Mouse (Mus musculus) G1E (cell line): ENCODE measurements at regions not wholly inside any gene's neighbourhood (a gene's known extent, or its start where the extent isn't known, plus 50 kb on each side); places are given as distances from the start of the nearest gene placed in this dataset.

Experiments used
- ATAC-seq: 2 replicates; pipeline ENCODE4 v1.8.0; 2016; ENCODE audit warnings: mild to moderate bottlenecking; ENCODE audit not compliant: insufficient number of reproducible peaks, poor library complexity, low FRiP score, severe bottlenecking; ENCODE audit errors: extremely low read depth
- DNase-seq: peaks from one replicate; pipeline ENCODE4 v3.0.0; 2012; ENCODE audit warnings: low spot score
- H3K27me3 ChIP-seq: 2 replicates; pipeline ENCODE4 v1.6.1; 2012; ENCODE audit warnings: mild to moderate bottlenecking, low read length, inconsistent platforms; ENCODE audit not compliant: insufficient read depth
- H3K36me3 ChIP-seq: replicated peaks from 2 replicates; pipeline ENCODE3; 2012; ENCODE audit warnings: mild to moderate bottlenecking, inconsistent platforms
- H3K4me1 ChIP-seq: 2 replicates; pipeline ENCODE4 v1.6.1; 2012; ENCODE audit warnings: low read depth, low read length, inconsistent platforms, mixed read lengths; ENCODE audit not compliant: insufficient read depth
- H3K4me3 ChIP-seq: 2 replicates; pipeline ENCODE4 v1.5.1; 2012; ENCODE audit warnings: low read depth, mild to moderate bottlenecking, inconsistent platforms, low read length, moderate library complexity, mixed read lengths
- H3K9me3 ChIP-seq: replicated peaks from 2 replicates; pipeline ENCODE4 v1.6.1; 2012; ENCODE audit warnings: inconsistent platforms
- CTCF ChIP-seq: IDR thresholded peaks from 2 replicates; pipeline ENCODE4 v1.5.1; 2012; ENCODE audit warnings: low read depth, low read length, inconsistent platforms, mixed read lengths
- GATA1 ChIP-seq: IDR thresholded peaks from 2 replicates; pipeline ENCODE4 v1.6.1; 2012; ENCODE audit warnings: borderline replicate concordance, low read length, inconsistent platforms, mixed read lengths
- GATA2 ChIP-seq: IDR thresholded peaks from 2 replicates; pipeline ENCODE4 v1.6.1; 2012; ENCODE audit warnings: low read depth, low read length, inconsistent platforms, borderline replicate concordance
- POLR2AphosphoS5 ChIP-seq: IDR thresholded peaks from 2 replicates; pipeline ENCODE4 v1.6.1; 2012; ENCODE audit warnings: low read depth, low read length, inconsistent platforms; ENCODE audit not compliant: insufficient replicate concordance
- TAL1 ChIP-seq: conservative IDR thresholded peaks from 2 replicates; pipeline ENCODE4 v1.6.1; 2012; ENCODE audit warnings: low read depth, low read length, inconsistent platforms, mixed read lengths

DNA sequence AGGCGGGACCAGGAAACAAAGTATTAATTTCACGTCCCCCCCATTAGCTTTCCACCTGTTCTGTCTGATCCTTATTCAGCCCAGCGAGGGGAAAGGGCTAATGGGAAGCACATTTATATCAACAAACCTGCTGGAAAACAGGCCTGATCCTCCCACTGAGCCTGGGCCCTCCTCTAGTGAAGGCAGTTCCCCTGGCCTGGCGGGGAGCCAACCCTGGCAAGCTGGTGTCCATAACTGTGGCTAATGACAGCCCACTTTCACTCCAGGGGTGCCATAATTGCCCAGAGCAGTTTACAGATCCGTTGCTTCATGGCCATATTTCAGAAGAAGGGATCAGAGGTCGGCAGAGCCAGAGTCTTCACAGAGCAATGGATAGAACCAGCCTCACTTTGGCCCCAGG is 301.2 kb upstream of the 1700056E22Rik start:
- peaks cover 43% of the 10 kb centered on the region for H3K9me3 ChIP-seq
- H3K4me1 ChIP-seq = no peaks in the 10 kb centered on the region
- no peaks in the 10 kb centered on the region for H3K36me3 ChIP-seq
- ATAC-seq (no peak), DNase-seq (no peak)
- no peak overlapping the region for H3K4me3 ChIP-seq
- no peaks in the 10 kb centered on the region for H3K27me3 ChIP-seq
- TF ChIP-seq CTCF = no peak
- no peak for TF ChIP-seq TAL1
- no peak for TF ChIP-seq POLR2AphosphoS5
- TF ChIP-seq GATA1 = no peak
- TF ChIP-seq GATA2 = no peak

DNA sequence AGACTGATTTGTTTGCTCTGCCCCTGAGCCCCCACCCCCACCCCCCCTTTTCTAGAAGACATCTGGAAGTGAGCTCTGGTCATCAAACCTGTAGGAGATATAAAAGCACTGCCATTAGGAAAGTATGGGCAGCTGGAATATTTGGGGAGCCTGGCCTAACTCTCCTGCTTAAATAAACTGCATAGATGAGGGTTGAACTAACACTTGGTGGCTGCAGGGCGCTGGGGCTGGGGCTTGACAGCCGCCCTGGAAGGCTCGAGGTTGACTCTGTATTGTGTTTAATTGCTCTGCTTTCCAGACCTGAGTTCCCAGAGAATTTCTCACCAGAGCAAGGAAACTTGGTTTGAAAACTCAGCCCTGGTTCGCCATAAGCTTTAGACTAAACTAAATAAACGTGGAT is 300.7 kb upstream of the 1700056E22Rik start:
- H3K36me3 ChIP-seq = no peaks in the 10 kb centered on the region
- peaks cover 44% of the 10 kb centered on the region for H3K9me3 ChIP-seq
- H3K4me1 ChIP-seq = no peaks in the 10 kb centered on the region
- ATAC-seq (no peak), DNase-seq (no peak)
- no peak for TF ChIP-seq GATA1
- no peak for TF ChIP-seq GATA2
- TF ChIP-seq POLR2AphosphoS5 = no peak
- TF ChIP-seq CTCF = no peak
- TF ChIP-seq TAL1 = no peak
- H3K27me3 ChIP-seq = no peaks in the 10 kb centered on the region
- H3K4me3 ChIP-seq = no peak overlapping the region

DNA sequence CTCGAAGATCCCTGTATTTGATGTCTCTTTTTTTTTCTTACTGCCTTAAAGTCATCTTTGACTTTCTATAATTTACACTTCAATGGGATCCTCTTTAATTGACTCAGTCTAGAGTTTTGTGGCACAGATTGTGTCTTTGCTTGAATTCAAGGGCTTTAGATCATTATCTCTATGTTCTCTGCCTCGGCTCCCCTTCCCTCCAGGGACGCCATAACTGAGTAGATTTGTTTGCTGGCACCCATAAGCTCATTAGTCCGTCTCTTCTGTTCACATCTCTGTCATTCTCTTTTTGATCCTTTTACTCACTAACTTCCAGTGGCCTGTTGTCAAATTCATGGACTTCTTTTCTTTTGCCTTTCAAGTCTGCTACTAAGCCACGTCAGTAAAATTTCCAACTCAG is 299.0 kb upstream of the 1700056E22Rik start:
- ATAC-seq = no peak
- no peaks in the 10 kb centered on the region for H3K27me3 ChIP-seq
- H3K36me3 ChIP-seq = no peaks in the 10 kb centered on the region

DNA sequence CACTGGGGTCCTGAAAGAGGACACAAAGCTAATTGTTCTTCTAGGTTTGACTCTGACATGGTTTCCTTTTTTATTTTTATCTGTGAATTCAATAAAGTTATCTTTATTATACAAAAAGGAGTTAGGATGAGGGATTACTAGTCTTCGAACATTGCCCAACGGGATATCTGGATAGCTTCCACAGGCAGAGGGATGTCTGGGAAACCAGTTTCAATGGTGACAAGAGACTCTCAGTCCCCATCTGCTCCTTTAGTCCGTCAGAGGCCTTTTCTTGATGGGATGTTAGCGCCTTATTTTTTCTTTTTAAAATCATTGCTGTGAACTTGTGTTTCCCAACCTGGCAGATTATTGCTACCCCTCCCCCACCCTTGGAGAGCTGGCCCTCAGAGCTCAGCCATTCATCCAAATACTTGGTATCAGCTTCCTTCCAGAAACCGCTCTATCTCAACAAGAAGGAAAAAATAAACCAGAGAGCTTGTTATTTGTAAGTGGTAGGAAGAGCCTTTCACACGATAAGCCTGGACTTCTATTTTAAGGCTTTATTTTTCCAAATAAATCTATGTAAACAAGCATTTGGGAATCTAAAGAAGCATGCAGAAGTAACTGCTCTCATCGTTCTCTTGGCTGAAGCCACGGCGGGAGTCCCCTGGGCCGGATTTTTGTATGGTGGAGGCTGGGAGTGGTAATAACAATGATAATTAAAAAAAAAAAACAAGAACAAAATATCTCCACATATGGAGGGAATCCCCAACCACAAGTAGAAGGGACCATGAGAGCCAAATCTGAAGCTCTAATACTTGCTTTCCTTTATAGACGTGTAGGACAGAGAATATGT is 296.6 kb upstream of the 1700056E22Rik start:
- ATAC-seq (no peak), DNase-seq (no peak)
- H3K9me3 ChIP-seq = peaks cover 47% of the 10 kb centered on the region
- TF ChIP-seq POLR2AphosphoS5 (no peak), GATA2 (no peak), GATA1 (no peak), CTCF (no peak), TAL1 (no peak)
- H3K4me3 ChIP-seq = no peak overlapping the region
- no peaks in the 10 kb centered on the region for H3K4me1 ChIP-seq
- no peaks in the 10 kb centered on the region for H3K27me3 ChIP-seq
- H3K36me3 ChIP-seq = no peaks in the 10 kb centered on the region

More for the DNA sequence above, 299.0 kb upstream of the 1700056E22Rik start:
- no peak overlapping the region for H3K4me3 ChIP-seq
- no peaks in the 10 kb centered on the region for H3K4me1 ChIP-seq
- peaks cover 44% of the 10 kb centered on the region for H3K9me3 ChIP-seq
- DNase-seq = no peak
- TF ChIP-seq POLR2AphosphoS5 = no peak
- TF ChIP-seq GATA2 = no peak
- TF ChIP-seq TAL1 = no peak
- TF ChIP-seq CTCF = no peak
- TF ChIP-seq GATA1 = no peak

DNA sequence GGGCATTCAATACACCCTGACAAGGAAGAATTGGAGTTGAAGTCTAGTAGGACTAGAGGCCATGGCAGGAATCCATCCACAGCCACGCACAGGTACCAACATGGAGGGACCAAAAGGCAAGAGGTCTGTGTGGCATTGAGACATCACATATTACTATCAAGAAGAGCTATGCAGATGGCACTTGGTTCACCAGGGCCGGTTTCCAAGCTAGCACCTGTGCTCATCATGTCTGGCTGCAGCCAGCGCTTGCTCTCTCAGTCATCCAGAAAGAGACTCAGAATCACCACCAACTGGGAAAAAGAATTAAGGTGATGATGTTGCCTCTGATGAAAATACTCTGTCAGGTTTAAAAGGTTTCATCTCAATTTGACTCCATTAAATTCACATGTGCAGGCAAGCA is 292.1 kb upstream of the 1700056E22Rik start:
- no peak for DNase-seq
- peaks cover 41% of the 10 kb centered on the region for H3K9me3 ChIP-seq
- TF ChIP-seq POLR2AphosphoS5 (no peak), GATA2 (no peak), TAL1 (no peak), GATA1 (no peak), CTCF (no peak)
- no peak for ATAC-seq
- H3K36me3 ChIP-seq = no peaks in the 10 kb centered on the region
- no peaks in the 10 kb centered on the region for H3K4me1 ChIP-seq
- H3K4me3 ChIP-seq = no peak overlapping the region
- H3K27me3 ChIP-seq = no peaks in the 10 kb centered on the region

DNA sequence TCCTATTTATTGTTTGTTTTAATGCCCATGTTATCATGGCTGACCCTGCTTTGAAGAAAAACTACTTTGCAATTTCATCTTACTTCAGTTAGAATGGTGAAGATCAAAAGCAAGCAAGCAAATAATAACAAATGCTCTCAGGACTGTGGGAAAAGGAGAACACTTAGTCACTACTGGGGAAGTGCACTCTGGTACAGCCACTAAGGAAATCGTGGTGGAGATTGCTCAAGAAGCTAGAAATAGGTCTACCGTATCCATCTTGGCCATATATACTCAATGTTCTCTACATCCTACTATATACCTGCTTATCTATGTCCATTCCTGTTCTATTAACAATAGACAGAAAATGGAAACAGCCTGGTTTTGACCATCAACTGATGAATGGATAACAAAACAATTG is 290.1 kb upstream of the 1700056E22Rik start:
- H3K9me3 ChIP-seq = peaks cover 48% of the 10 kb centered on the region
- H3K4me3 ChIP-seq = no peak overlapping the region
- ATAC-seq (no peak), DNase-seq (no peak)
- H3K27me3 ChIP-seq = no peaks in the 10 kb centered on the region
- no peaks in the 10 kb centered on the region for H3K36me3 ChIP-seq
- no peaks in the 10 kb centered on the region for H3K4me1 ChIP-seq
- no peak for TF ChIP-seq CTCF
- no peak for TF ChIP-seq GATA1
- TF ChIP-seq GATA2 = no peak
- TF ChIP-seq TAL1 = no peak
- no peak for TF ChIP-seq POLR2AphosphoS5
